Mouse (Mus musculus): ENCODE results near the gene Fat3.

Fat3 gene

GRCm38 (mm10) chr9:15953585-15954337 lies 547.3 kb downstream of the Fat3 start:
- no peak for DNase-seq (ENCODE audit: low spot score)

DNA sequence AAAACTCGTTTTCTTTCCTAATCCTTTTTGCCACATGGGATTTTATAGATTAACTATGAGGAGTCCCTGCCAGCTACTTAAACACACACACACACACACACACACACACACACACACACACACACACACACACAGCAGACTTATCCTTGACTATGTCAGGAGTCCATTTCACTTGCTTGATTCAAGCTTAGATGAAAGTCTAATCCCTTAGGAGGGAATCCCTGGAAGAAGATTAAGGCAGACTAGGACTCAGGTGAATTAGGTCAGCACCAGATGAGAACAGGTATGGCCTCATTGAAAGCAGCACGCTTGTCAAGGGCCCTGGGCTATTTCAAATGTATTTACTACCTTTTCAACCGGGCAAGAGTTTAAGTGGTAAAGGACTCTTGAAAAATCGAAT lies 553.0 kb downstream of the Fat3 start:
- no peak for DNase-seq (ENCODE audit: low spot score)

DNA sequence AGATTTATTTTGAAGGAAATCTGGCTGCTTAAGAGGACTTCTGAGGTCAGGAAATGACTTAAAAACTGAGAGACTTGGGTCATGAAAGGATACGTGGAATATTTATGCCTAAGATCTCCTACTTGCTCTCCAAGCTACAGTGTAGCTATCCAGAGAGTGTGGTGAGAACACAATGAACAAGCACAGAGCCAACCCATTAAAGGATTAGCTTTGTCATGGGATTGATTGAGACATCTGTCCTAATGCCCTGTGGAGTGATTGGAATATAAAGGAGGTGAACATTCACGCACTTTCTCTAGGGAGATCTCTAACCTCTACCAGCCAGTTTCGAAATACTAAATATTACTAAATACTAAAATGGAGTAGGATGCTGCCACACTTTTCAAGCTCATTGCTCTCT lies 556.9 kb downstream of the Fat3 start:
- DNase-seq (ENCODE audit: low spot score) = no peak

DNA sequence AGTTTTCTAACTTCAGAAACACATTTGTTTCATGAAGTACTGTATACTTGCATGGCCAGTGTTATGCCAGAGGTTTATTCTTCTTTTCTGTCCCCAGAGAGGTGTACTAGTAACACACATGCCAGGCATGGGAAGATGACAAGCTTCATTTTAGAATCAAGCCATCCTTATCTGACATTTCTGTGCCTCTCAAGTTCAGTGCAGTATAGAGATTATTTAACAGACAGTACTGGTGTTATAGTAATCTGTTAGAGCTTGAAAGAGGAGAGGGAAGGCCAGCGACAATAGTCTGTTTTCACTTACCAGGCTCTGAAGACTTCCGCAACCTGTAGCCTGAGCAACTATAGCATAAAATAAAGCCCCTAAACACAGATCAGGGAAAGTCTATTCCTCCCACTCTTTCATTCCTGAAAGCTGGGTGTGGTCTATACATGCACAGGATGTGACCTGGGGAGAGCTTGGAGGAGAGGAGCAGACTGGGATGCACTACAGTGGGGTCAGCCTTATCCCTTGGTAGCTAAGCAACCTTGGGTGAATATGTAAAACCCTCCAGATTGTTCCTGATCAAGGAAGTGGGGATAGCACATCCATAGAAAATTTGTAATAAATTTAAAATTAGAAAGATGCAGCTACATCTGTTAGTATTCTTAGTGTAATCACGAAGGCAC lies 557.5 kb downstream of the Fat3 start:
- no peak for DNase-seq (ENCODE audit: low spot score)

GRCm38 (mm10) chr9:15941818-15942217 lies 559.3 kb downstream of the Fat3 start:
- DNase-seq (ENCODE audit: low spot score) = no peak

DNA sequence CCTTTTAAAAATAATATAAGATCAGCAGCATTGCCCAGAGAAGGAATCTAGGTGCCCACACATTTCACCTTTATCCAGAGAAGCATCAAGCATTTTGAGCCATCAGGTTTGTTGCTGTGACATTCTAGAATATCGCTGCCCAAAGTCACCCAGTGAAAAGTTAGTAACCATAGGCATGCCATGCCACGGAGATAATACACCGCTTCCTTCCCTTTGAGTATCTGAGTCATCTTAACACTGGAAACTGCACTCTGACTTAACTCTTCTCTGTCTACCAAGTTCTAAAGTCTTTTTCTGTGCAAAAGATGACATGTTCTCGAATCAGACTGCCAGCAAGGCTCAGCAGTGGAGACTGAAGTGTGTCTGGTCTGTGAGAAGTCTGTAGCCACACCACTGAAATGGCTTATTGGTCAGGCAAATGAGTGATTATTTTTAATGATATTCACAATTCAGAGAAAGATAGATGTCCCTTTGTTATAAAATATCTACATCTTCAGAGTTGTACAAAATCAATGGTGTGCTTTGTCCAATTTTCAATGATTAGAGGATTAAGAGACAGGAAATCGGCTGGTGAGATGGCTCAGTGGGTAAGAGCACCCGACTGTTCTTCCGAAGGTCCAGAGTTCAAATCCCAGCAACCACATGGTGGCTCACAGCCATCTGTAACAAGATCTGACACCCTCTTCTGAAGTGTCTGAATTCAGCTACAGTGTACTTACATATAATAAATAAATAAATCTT lies 560.0 kb downstream of the Fat3 start:
- no peak for DNase-seq (ENCODE audit: low spot score)

DNA sequence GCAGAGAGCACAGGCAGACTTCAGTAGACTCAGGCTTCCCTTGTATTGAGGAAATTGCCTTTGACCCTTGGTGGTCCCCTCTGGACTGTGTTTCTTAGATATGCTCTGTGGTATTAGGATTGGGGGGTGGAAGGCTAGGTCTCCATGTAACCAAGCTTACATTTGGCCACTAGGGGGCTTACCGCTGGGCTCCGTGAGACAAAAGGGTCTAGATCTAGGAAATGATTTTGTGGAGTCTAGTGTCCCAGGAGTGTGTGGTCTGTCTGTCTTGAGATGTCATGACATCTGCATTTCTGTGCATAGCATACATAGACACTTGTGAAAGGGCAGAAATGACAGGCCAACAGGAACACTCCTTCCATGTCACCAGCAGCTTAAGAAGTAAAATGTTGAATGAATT lies 561.5 kb downstream of the Fat3 start:
- DNase-seq (ENCODE audit: low spot score) = no peak

GRCm38 (mm10) chr9:15937837-15938514 lies 563.1 kb downstream of the Fat3 start:
- DNase-seq (ENCODE audit: low spot score) = no peak

- no peak for DNase-seq (ENCODE audit: low spot score)
These were observed 570.1 kb downstream of the Fat3 start for GRCm38 (mm10) chr9:15930928-15931443.

- DNase-seq (ENCODE audit: low spot score) = no peak
These were observed 572.8 kb downstream of the Fat3 start for GRCm38 (mm10) chr9:15928331-15928730.

GRCm38 (mm10) chr9:15927378-15928083 lies 573.6 kb downstream of the Fat3 start:
- no peak for DNase-seq (ENCODE audit: low spot score)

DNA sequence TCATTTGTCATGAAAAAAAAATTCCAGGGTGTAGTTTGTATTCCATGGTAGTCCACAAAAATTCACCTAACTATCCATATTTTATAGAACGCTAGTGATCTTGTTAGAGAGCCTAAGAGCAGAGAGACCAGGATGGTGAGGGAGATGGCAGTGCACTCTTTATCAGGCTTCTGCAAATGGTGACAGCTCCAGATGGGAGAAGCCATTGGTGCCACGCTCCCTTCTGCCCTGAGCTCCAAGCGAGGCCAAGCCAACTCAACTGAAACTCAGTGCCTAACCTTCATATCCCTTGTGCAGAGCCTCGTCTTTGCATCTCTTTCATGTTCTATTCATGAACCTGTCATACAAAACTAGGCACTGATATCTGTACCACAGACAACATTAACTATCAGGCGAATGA lies 575.8 kb downstream of the Fat3 start:
- no peak for DNase-seq (ENCODE audit: low spot score)

DNA sequence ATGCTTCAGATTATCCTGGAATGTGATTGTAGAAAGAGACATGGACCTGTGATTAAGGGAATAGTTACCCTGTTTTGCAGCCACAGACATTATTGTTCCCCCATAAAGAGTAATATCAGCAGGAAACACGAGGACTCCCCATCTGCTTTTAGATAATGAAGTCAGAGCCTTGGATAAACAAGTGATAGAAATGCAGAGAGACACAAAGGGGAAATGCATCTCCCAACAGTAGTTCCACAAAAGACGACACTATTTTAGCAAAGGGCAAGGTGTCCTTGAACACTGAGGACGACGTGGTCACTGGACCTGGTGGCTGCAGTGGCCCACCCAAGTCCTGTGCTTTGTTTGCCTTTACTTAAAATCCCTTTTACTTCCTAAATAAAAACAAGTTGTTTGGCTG lies 580.8 kb downstream of the Fat3 start:
- DNase-seq (ENCODE audit: low spot score) = no peak

DNA sequence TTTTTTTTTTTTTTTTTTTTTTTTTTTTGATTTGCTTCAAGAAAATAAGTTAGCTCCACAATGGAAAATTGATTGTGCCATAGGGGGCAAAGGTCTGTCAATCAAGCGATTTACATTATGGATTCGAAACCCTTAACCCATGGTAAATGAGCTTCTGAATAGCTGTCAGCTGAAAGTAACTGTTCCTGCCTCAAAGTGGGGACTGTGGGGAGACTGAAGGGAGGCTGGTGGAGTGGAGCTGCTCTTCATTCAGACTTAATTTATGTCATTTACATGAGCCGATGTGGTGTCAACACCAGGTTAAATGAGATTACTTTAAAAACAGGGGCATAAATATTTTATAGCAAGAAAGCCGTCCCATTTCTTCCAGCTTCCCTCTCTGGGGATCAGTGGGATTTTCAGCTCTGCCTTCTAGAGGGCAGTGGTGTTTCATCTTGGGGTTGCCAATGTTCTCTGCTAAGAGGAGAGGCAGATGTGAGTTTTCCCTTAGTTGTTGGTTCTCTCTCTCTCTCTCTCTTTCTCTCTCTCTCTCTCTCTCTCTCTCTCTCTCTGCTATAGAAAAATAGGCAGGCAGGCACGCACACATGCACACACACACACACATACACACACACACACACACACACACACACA lies 581.6 kb downstream of the Fat3 start:
- no peak for DNase-seq (ENCODE audit: low spot score)

DNA sequence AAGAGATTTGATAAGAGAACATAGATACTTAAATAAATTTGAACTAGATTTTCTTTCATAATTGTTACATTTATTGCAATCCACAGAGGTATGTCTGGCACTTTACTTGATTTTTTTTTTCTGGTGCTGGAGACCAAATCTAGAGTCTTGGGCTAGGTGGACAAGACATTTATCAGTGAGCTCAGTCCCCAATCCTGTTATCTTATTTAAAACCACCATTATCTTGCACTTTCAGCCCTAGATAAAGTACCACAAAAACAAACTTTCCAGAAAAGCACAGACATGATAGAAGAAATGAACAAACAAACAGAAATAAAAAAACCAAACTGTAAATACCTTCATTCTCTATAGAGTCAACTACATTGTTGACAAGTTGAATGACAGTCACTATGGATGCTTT lies 584.5 kb downstream of the Fat3 start:
- DNase-seq (ENCODE audit: low spot score) = no peak

DNA sequence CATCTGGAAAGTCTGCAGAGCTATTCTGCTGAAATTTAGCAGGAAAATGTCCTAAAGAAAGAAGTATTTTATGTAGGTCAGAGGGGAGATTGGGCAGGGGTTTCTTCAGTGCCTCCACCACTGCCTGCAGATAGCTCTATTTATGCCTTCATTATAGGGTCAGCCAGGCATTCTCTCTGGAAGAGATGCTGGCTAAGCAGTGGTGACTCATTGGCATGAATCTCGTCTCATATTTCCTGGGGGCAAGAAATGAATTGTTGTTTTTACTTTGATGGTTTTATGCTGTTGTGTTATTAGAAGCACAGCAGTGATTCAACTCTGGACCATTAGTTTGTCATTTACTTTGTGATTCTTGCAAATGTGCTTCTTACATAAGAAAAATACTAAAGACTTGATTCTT lies 588.4 kb downstream of the Fat3 start:
- no peak for DNase-seq (ENCODE audit: low spot score)

GRCm38 (mm10) chr9:15909397-15910113 lies 591.5 kb downstream of the Fat3 start:
- DNase-seq (ENCODE audit: low spot score) = no peak

DNA sequence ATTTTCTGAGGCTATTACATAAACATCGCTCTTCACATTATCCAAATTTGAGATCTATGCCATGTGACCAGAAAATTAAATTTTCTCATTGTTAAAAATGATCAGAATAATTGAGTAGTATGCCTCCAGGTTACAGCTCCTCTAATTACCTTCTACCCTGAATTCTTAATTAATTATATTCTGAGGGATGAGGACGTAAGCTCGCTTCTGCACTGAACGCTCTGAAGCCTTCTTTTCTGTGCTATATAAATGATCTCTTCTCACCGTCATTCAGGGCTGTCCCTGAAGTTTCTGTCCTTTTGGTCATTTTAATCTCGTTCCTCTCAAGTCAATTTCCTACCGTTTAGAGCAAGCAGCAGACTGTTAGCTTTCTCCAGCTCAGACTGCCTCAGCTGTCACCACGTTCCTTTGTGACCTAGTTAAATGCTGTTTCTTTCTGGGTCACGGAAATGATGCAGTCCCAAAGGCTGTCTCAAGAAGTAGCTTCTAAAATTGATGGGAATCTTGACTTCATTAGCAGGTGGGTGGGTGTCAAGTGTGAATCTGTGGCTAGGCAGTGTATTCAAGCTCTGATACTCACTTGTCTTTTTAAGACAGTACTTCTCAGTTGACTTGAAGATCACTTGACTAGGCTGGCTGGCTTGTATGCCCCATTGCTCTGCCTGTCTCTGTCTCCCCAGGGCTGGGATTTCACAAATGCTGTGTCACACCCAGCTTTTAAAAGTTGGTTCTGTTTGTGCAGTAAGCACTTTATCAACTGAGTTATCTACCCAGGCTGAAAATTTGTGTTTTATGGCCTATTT lies 596.9 kb downstream of the Fat3 start:
- no peak for DNase-seq (ENCODE audit: low spot score)

- no peak for DNase-seq (ENCODE audit: low spot score)
These were observed 603.0 kb downstream of the Fat3 start for GRCm38 (mm10) chr9:15898112-15898511.

DNA sequence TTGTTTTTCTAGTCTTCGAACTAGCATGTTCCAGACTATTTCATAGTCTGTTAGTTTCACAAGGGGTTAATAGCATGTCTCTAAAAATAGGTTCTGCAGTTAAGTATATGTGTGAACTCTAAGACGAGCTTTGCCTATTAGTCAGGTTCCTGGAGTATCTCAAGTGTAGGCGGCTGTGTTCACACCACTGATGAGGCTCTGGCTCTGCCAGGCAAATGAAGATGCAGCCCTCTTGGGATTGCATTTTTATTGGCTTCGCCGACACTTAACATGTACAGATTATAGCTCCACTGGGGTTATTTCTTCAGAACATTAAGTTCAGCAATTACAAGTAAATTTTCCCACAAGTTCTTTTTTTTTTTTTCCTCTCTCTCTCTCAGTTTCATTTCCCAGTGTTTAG lies 614.3 kb downstream of the Fat3 start:
- no peak for DNase-seq (ENCODE audit: low spot score)
